Mouse (Mus musculus) v-Abl transformed pro-B cells (cell line): ENCODE data around the gene Cpb1.

Experiments used
- in situ Hi-C, 2 experiments: fragments of 400-800 bp; cut with MboI; formaldehyde crosslinking; loops; one replicate each; pipeline ENCODE4 v1.15.1; 2025; ENCODE audit not compliant: unreplicated experiment in 2 of 2

Gene Cpb1

DNA sequence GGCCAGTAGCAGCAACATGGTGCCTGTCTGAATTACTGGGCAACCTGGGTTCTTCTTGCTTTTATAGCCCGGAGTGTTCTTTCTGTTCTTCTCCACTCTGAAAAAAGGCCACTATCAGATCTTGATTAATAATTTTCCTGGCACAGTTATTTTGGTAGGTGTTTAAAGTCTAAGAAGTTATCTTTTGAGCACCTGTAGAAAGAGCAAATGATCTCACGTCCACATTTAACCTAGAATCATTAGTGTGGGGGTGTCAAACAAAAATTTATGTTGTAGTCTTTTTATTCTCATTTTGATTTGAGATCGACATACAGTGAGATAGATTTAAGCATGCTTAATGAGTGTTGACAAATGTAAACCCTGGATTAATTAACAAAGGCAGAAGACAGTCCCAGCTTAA, at the start of gene Cpb1:
TSS of gene Cpb1 (minus strand) at position 101 of the 400 bp plus-strand sequence.
- in situ Hi-C loops, result no loop called here

DNA sequence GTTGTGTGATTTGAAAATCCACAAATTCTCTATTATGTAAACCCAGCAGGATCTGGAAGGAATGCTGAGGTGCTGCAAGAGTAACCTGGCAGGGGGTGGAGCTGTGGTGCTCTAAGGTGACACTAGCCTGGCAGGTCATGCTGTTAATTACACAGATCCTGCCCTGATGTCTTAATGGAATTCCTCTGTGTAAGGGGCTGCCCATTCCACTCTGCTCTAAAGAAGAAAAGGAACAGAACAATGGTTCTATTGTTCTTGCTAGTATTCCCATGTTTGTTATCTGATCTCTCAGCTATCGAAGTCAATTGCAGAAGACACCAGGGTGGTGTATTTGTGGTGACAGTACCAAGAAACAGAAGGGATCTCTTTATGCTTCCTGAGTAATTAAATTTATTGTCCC, 41.7 kb upstream of the Cpb1 start:
- in situ Hi-C loops, result no loop called here

DNA sequence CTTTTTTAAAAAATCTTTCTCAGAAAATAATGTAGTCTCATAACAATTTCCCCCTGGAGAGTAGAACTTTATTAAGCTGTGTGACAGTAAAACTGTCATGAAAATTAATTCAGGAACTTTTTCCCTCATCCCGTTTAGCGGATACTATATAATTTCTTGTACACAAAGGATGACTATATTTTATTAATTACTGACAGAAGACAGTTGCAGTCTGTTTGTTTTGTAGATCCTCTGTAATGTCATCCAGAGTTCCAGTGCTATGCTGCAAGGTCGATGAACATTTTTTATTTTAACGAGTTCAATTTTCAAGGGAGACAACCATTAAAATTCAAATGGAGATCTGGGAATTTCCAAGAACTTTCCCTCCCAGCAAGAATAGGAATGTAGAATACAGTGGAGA, 33.6 kb upstream of the Cpb1 start:
- in situ Hi-C loops, result no loop called here

DNA sequence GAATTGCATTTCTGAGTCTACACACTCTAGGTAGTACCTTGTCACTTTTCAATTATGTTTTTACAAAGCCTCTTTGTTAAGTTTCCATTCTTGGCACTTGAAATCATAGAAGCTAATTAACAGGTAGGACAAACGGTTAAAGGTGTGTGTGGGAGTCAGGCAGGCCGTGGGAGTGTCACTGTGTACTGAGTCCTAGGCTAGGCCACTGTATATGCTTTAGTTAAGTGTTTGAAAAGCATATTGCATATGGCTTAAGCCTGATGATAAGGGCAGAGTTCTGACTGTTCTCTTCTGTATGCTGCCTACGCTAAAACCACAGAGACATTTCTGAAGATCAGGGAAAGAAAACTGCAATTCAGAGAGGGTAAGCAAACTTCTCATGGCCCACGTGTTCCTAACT, 31.7 kb upstream of the Cpb1 start:
- in situ Hi-C loops, result no loop called here

DNA sequence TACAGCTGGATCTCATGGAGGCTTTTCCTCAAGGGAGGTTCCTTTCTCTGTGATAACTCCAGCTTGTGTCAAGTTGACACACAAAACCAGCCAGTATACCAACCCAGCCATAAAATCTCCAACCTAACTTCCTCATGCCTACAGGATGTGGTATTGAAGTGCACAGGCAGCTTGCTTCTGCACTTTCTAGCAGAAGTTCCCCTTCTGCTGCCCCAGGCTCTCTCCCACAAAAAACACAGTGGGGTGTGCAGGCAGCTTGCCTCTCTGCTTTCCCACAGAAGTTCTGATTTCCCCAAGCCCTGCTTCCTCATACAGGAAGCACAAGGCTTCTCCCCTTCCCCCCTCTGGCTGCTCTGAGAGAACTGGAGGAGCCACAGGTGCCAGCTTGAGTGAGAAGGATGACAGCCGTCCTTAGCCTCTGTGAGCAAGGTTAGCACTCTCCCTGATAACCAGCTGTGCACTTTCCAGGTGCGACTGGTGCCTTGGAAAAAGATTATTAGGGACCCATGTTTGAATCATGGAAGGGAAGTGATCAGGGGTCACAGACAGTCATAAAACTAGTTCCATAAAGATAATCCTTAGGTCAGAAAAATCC, 29.3 kb upstream of the Cpb1 start:
- in situ Hi-C loops, result no loop called here

DNA sequence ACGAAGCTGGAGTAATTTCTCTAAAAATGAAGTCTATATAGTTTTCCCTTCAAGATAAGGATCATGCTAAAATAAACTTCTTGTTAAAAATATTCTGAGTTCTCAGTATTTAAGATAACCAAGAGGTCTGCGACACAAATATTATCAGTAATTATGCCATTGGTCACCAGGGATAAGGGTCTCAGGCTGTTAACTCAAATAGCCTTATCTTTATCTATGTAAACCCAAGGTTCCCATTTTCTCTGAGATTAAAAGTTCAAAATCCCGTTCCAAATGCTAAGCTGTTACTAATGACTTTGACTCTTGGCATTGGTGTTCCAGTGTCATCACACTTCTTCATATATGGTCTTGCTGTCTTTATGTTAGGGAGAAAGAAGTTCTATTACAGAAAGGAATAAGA, 20.0 kb upstream of the Cpb1 start:
- in situ Hi-C loops, result no loop called here

DNA sequence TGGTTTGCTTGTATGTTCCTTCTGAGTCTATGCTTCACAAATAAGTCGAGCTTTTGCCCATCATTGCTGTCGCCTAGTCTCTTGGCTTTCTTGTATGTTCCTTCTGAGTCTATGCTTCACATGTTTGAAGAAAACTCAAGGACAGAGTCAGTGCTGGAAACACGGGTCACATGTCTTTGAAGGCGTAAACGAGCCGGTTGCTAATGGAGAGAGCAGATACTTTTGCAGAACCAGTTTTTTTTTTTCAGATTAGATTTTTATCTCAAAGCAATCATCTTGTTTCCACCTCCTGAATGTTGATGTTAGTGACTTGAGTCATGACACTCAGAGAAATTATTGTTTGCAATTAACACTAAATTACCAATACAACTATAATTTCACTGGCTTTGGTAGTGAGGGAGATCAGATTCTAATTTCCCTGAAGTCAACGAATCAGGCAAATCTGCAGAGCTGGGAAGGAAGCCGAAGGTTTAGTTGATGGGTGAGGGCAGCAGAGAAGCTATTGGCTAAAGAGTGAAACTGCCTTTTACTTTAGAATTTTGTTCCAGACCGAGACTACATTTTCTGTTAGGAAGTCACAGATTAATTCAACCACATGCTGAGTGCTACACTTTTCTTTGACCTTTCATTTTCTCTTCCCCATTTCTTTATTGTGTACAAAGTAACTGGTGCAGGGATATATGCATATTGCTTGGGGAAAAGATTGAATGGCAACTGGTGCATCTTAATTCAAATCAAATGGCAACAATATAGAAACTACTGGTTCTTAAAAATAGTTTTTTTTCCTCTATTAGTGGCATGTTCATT, 19.2 kb upstream of the Cpb1 start:
- in situ Hi-C loops, result no loop called here

DNA sequence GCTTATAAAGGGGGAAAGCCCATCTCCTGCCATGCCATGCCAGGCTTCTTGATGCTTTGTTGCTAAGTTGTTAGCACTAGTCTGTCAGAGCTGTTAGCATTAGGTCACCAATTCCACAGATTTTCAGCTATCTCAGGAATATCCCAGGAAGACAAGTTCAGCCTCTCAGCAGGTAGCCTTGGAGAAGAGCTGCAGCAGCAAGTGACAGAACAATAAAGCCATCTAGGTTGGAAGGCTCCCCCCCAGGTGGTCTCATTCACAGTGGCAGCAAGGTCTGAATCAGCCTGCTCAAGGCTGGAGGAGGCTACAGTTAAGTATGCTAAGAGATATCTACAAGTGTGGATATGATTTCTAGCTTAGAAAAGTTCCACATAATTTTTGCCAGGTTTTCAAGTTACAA, 15.8 kb upstream of the Cpb1 start:
- in situ Hi-C loops, result no loop called here

DNA sequence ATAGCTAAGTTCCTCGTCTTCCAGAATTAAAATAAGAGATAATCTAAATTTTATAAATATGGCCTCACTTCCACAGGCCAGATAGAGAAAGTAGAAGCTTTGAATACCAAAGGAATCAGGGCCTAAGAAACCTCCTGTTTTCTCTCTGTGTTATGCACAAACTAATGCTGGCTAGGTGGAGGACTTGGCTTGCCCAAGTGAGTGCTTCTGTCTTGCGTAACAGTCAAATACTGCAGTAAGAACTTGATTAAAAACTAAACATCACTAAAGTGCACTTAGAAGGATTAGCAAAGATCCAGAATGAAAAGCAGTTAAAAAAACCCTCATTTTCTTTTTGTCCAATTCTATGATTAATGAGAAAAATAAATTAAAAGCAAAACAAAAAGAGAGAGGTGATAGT, 13.2 kb upstream of the Cpb1 start:
- in situ Hi-C loops, result no loop called here

DNA sequence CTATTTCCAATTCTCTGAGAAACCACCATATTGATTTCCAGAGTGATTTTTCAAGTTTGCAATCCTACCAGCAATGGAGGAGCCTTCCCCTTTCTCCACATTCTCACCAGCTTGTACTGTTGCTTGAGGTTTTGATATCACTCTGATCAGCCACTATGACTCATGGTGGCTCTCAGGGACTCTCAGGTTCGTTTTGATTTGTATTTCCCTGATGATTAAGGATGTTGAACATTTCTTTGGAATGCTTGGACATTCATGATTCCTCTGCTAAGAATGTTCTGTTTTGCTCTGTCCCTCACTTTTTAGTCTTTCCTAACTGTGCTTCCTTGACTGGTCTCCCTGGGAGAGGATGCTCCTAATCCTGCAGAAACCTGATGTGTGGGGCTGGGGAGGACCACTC, 6.3 kb upstream of the Cpb1 start:
- in situ Hi-C loops, result no loop called here

DNA sequence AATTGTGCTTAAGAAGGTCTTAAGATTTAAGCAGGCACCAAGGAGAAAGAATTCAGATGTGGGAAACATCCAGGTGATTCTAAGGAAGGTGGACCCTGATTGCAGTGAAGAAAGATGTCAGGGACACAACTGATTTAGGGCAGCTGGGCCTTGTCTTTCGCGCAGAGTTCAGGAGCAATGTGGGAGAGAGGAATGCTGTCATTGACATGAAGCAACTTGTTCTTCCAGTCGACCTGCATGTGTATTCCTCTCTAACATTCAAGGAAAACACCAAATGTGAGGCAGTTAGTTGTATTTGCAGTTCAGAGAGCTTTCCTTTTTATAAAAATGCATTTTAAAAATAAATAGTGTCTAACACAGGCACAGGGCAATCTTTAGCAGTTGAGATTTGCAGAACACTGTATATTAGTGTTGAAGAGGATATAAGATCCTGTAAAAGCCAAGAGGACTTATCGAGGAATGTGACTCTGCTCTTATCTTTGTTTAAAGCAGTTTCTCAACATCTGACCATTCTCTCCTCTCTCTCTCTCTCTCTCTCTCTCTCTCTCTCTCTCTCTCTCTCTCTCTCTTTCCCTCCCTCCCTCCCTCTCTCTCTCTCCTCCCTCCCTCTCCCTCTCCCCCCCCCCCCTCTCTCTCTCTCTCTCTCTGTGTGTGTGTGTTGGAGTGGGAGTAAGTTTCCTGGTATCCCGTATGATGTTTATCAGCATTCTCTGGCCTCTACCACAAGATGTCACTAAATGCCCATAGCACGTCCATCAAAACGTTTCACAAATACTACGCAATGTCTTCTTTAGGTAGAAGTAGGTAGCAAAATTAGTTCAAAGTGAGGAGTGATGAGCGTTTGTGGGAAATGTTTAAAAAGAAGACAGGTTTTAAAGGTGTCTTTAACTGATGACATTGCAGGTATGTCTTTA, 20.7 kb downstream of the Cpb1 start:
- in situ Hi-C loops, result no loop called here

DNA sequence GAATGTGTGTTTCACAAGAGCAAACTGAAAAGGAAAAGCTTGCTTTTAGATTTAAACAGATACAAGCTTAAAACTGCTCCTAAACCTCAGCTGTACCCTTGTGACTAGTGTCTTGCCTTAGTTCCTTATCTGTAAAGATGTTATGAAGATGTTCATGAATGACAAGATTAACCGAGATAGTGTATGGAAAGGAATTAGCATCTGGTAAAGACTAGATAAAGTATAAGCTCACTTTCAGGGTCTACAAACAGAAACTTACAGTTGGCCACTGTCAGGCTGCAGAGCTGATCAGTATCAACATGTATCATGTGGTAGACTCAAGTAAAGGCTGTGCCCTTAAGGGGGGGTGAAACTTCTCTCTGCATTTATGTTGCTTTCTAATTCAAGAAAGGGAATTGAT, 31.6 kb downstream of the Cpb1 start:
- in situ Hi-C loops, result no loop called here

DNA sequence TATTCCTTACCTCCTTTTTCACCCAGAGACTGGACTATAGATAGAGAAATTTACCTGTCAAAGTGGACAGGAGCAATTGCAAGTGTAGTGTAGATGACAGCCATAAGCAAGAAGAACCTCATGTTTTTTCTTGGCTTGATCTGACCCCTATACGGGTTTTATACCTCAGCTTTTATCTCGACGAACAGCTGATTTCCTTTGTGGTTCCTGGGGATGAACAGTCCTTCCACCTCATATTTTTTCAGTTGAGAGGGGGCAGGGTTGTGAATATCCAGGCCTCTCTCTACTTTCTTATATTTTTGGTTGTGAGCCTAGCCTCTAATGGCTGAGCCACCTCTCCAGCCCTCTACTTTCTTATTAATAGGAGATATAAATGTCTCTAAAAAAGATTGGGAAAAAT, 33.5 kb downstream of the Cpb1 start, which contains the start of gene Cpa3:
TSS of gene Cpa3 (minus strand) at position 132 of the 400 bp plus-strand sequence.
- in situ Hi-C loops, result no loop called here

DNA sequence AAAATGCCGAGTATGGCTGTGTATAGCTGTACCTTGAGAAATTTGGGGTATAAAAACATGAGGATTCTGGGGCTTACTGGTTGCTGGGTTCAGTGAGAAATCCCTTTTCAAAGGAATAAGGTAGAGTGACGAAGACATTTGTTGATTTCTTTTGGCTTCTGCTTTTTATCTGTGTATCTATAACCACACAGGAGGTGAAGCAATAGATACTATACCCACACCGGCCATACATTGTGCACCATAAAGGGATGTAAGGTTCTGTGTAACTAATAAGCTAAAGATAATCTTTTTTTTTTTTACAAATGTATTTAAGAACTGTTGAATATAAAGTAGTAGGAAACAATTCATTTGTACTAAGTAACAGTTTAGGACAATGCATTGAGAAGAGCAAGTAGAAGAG, 35.8 kb downstream of the Cpb1 start:
- in situ Hi-C loops, result no loop called here

DNA sequence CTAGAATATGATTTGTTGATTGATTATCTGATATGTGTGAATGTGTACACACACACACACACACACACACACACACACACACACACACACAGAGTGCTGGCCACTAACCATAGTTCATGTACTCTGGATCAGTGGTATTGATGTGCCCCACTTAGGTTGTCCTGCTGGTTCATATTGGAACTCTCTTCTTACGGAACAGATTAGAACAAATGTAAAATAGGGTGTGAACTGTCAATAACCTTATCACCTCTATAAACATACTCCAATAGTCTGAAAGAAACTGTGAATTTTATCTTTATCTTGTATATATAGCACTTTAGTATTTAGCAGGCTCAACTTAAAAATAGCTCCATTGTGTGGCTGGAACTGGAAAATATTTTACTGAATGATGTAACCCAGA, 38.6 kb downstream of the Cpb1 start:
- in situ Hi-C loops, result no loop called here

DNA sequence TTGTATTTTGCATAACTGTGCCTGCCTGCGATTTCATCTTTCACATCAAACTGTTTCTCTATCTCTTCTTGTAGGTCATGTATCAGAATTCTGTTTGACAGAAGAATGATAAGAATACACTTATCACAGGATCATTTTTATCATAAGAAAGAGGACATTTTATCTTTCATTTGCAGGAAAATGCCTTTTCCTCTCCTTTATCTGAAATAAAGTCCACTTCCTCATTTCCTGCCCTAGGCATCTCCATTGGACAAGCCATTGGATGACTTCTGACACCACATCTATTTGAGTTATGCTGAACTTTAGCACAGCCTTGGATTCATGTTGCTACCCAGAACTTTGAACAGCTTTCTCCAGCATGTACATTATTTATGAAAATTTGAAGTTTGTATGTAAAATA, 46.5 kb downstream of the Cpb1 start:
- in situ Hi-C loops, result no loop called here

DNA sequence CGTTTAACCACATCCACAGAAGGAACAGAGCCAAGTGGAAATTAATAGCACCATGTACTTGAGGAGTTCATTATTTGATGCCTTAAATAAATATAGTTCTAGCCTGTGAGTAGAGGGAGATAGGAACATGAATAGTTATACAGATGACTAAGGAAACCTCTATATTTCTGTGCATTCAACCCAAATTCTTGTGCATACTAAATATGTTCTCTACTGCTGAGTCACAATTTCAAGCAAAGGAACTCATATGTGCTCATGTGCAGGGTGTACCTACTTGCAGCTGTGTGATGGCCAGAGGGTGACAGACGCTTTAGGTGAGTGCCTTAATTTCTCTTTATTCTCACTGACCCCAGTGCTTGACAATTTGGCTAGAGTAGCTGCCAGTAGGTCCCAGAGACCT, 50.1 kb downstream of the Cpb1 start:
- in situ Hi-C loops, result no loop called here

DNA sequence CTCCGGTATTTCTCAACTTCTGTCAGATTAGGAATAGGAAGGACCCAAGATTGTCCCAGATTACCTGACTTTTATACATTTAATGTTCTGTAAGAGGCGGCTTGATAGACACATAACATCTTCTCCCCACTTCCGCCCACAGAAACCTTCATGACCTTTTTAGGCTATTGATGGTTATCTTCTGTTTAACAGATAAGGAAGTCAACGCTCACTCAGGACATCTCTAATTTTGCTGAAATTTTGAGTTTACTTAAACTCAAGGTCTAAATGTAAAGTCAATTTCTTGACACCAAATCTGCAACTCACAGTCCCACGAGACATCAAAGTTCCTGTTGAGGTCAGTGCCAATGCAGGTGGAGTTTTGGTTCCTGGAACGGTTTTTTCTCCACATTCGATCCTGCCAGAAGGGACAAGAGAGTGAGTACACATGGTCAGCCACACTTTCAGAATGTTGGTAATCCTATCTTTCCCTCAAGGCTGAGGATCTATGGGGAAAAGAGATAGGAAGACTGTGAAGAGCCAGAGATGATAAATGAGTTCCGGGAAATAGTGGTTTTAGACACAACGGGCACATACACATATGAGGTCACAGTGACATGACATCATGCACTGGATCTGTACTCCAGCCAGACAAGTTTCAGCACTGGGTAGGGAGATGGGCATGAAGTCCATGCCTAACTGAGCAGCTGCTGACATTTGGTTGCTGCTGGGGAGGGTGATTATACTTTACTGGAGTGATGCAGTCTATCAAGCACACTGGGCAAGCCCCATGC, 52.4 kb downstream of the Cpb1 start:
- in situ Hi-C loops, result no loop called here

DNA sequence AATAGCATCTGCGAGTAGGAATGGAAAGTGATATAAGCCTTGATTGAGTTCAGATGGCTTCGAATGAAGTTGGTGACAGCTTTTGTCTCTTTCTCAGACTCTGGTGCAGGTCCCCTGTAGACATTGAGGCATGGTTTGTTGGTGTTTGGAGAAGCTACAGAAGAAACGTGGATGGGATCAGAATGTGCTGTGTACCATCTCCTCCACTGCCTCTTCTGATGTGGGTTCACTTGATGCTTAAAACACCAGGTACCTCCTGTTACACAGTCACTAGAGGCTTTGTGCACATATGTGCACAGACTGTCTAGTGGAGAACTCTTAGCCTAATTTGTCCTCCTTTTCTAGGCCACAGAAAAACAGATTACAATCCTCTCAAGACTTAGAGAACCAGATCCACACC, 53.4 kb downstream of the Cpb1 start:
- in situ Hi-C loops, result no loop called here

DNA sequence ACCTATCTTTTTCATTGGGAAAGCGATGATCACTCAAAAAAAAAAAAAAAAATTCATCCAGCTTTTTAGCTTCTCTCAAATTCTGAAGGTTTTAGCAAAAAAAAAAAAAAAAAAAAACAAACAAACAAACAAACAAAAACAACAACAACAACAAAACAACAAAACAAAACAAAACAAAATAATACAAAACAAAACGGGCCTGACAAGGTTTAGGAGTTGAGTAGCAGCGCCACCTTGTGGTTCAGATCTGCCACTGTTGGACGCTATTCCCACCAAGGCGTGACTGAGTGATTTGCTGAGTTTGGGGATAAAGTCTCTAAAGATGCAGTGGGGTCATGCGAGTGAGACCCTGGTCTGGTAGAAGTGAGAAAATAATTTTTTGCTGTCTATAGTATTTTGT, 76.7 kb downstream of the Cpb1 start:
- in situ Hi-C loops, result loop anchor here (5.0 to 25.0 kb wide), 7 partner anchors 47 to 664 kb away; no protein-coding TSS in a partner anchor
